Mouse (Mus musculus) yolk sac, embryonic 10.5 days (tissue): Measurements from ENCODE around the gene Tdgf1.

Experiments
- DNase-seq: peaks from one replicate; pipeline ENCODE4 v3.0.0-alpha.2; 2017; ENCODE audit warnings: low spot score

Gene Tdgf1

GRCm38 (mm10) chr9:110914631-110915236 is 31.2 kb downstream of the Tdgf1 start:
- no peak for DNase-seq

GRCm38 (mm10) chr9:110909371-110909967 is 36.5 kb downstream of the Tdgf1 start:
- DNase-seq: no peak

GRCm38 (mm10) chr9:110908631-110909016 is 37.3 kb downstream of the Tdgf1 start:
- no peak for DNase-seq

- DNase-seq: no peak
These were observed 37.9 kb downstream of the Tdgf1 start for GRCm38 (mm10) chr9:110907838-110908630.

- no peak for DNase-seq
These were observed 38.6 kb downstream of the Tdgf1 start for GRCm38 (mm10) chr9:110907201-110907837.

GRCm38 (mm10) chr9:110902271-110902670 is 43.7 kb downstream of the Tdgf1 start:
- DNase-seq: no peak

GRCm38 (mm10) chr9:110901204-110901603 is 44.8 kb downstream of the Tdgf1 start:
- no peak for DNase-seq

GRCm38 (mm10) chr9:110899451-110900008 is 46.4 kb downstream of the Tdgf1 start:
- DNase-seq: no peak

GRCm38 (mm10) chr9:110896595-110896994 is 49.4 kb downstream of the Tdgf1 start:
- no peak for DNase-seq

GRCm38 (mm10) chr9:110895994-110896393 is 50.0 kb downstream of the Tdgf1 start:
- no peak for DNase-seq

- DNase-seq: no peak
These were observed 50.5 kb downstream of the Tdgf1 start for GRCm38 (mm10) chr9:110895507-110895906.

GRCm38 (mm10) chr9:110893429-110893828 is 52.5 kb downstream of the Tdgf1 start:
- no peak for DNase-seq

- no peak for DNase-seq
These were observed 53.4 kb downstream of the Tdgf1 start for GRCm38 (mm10) chr9:110892552-110892951.

- no peak for DNase-seq
These were observed 54.7 kb downstream of the Tdgf1 start for GRCm38 (mm10) chr9:110891077-110891828.

- peak; percentile 90 for DNase-seq
These were observed 55.8 kb downstream of the Tdgf1 start for GRCm38 (mm10) chr9:110890026-110890783.
